Mouse (Mus musculus): ENCODE measurements around the gene Atp5f1. TPM values are rescaled to one million over a fixed set of nuclear protein-coding genes. Genes with fewer than 3 reads are reported as not detected.
"Not testable (repeated sequence)": the region's sequence is repeated elsewhere in the genome, so short reads cannot be mapped to it uniquely, and the experiment has no call there.

Atp5f1 gene
- polyA plus RNA-seq (2012; rRNA removed) = 139 and 148 TPM in 2 replicates

DNA sequence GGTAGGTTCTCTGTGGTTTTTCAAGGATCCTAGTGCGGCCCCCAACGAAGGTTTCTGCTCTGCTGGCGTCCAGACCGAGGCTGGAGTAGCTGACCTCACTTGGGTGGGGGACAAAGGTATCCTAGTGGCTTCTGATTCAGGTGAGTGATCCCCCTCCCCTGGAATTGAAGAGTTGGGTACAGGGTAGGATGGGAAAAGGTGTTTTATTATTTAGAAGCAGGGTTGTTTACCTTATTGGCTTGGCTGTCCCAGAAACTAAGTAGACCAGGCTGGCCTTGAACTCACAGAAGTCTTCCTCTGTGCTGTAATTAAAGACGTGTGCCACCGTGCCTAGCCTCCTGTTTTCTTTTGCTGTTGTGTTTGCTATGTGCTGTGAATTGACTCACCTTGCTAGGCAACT, at the start of gene Atp5f1:
Gene Atp5f1, minus strand, starts transcription at position 101 of the 400 bp plus-strand sequence.
- H3K4me1 ChIP-seq (replicated peaks; ENCODE audit: control insufficient read depth, insufficient read depth, low read length) = peaks cover 7% of the 10 kb centered on the region
- no peaks in the 10 kb centered on the region for H3K27me3 ChIP-seq (ENCODE audit: control insufficient read depth, insufficient read depth, low read length)
- H3K4me3 ChIP-seq (ENCODE audit: control insufficient read depth, insufficient read depth, low read length) = peak within 1 kb of the TSS; percentile 80
- no peak for DNase-seq
- TF ChIP-seq CTCF (IDR thresholded peaks at IDR 0.05; ENCODE audit: borderline replicate concordance, control insufficient read depth, extremely low read depth, insufficient read depth, low read length, poor library complexity) = no peak
- TF ChIP-seq POLR2A (IDR thresholded peaks at IDR 0.05; ENCODE audit: control insufficient read depth, extremely low read depth, insufficient read depth, low read length, poor library complexity) = no peak
- 18% methylated on average over 6 of the region's 6 CpGs for WGBS
- H3K36me3 ChIP-seq (ENCODE audit: control insufficient read depth, insufficient read depth, low read length) = peaks cover 22% of the 10 kb centered on the region
- peak within 1 kb of the TSS; percentile 69 for H3K27ac ChIP-seq (ENCODE audit: control insufficient read depth, insufficient read depth, low read length)

DNA sequence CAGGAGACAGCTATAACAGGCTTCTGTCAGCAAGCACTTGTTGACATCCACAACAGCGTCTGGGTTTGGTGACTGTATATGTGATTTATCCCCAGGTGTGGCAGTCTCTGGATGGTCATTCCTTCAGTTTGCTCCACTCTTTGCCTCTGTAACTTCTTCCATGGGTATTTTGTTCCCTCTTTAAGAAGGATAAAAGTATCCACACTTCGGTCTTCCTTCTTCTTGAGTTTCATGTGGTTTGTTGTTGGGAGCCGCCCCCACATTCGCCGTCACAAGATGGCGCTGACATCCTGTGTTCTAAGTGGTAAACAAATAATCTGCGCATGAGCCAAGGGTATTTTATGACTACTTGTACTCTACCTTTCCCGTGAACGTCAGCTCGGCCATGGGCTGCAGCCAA, 43.5 kb upstream of the Atp5f1 start:
- not testable (repeated sequence) for H3K36me3 ChIP-seq (ENCODE audit: control insufficient read depth, insufficient read depth, low read length); DNase-seq; H3K4me1 ChIP-seq (replicated peaks; ENCODE audit: control insufficient read depth, insufficient read depth, low read length); H3K27me3 ChIP-seq (ENCODE audit: control insufficient read depth, insufficient read depth, low read length)
- 70% methylated on average over 10 of the region's 10 CpGs for WGBS
- peak overlapping the region; percentile 32 for H3K4me3 ChIP-seq (ENCODE audit: control insufficient read depth, insufficient read depth, low read length)
- peak overlapping the region; percentile 85 for H3K27ac ChIP-seq (ENCODE audit: control insufficient read depth, insufficient read depth, low read length)

DNA sequence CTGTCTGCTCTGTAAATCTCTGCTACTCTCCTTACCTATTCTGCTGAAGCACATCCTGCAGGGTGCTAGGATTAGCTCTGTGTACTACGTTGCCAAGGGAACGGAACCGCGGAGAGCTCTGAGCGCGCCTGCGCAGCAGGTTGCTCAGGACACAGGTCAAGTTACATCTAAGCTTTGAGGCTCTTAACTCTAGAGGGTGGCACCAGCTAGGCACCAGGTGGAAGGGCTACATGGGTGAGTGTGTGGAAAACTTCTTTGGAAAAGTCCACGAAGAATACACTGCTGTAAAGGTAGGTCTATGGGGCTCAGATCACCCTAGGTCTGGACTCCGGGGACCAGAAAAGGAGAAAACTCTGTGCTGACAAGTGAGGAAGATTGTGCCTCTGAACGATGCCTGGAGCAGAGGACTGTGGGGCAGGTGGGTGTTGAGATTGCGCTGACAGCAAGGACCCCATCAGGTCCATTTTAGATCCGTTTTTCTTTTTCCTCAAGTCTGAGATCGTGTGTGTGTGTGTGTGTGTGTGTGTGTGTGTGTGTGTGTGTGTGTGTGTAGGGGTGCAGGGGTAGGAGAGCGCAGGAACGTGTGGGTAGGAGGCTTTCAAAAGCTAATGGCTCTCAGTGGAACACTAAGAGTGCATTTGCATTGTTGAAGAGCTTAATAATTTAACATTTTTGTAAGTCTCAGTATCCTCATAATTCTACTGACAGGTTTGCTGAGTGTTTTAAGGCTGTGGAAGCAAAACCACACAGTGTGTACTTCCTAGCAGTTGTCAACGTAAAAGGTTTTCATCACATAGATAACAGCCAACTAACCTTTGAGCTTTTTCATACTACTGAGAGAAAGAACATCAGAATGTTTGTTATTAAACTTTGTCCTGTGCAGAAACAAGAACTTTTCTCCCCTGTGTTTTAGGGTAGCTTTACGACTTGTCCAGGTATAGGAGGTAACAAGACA, 41.8 kb upstream of the Atp5f1 start:
- Histone ChIP-seq H3K4me3 (ENCODE audit: control insufficient read depth, insufficient read depth, low read length) (0 out of 2 replicates have a peak overlapping the region, but pooled peaks have one; percentile 12), H3K27ac (ENCODE audit: control insufficient read depth, insufficient read depth, low read length) (0 out of 2 replicates have a peak overlapping the region, but pooled peaks have one; percentile 17), H3K4me1 (replicated peaks; ENCODE audit: control insufficient read depth, insufficient read depth, low read length) (peaks cover 9% of the 10 kb centered on the region; the same call in 1 of the 2 replicates), H3K27me3 (ENCODE audit: control insufficient read depth, insufficient read depth, low read length) (no peaks in the 10 kb centered on the region), H3K36me3 (ENCODE audit: control insufficient read depth, insufficient read depth, low read length) (no peaks in the 10 kb centered on the region)
- TF ChIP-seq POLR2A (IDR thresholded peaks at IDR 0.05; ENCODE audit: control insufficient read depth, extremely low read depth, insufficient read depth, low read length, poor library complexity) (no peak), CTCF (IDR thresholded peaks at IDR 0.05; ENCODE audit: borderline replicate concordance, control insufficient read depth, extremely low read depth, insufficient read depth, low read length, poor library complexity) (no peak)
- WGBS = 16% methylated on average over 17 of the region's 17 CpGs
- peak; percentile 21 for DNase-seq

DNA sequence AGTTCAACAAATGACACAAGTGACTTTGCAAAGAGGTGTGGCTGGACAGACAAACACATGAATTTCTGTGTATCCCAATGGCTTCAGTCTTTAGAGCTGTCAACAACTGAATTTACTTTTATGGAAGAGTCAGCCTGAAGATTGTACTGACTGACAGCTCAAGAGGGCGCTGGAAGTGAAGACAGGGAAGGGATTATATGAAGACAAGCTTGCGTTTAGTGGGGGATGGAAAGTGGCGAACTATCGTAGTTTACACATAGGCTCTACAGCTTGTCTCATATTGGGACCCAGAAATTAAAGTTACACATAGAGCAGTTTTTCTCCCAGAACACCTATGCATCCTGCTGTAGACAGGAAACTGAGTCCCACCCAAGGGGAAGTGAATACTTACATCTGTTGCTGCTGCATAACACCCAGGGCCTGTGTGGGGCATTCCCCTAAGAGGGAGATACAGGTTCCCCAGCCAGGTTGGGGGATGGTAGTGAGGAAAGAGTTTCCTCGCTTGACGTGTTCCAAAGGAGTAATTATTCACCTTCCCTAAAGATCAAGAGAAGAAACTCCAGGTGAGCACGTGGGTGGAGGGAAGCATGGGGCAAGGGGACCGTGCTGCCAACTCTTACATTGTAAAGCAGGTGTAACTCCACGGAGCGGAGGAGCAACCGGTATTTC, 40.9 kb upstream of the Atp5f1 start:
- H3K4me1 ChIP-seq (replicated peaks; ENCODE audit: control insufficient read depth, insufficient read depth, low read length) = peaks cover 9% of the 10 kb centered on the region; the same call in 1 of the 2 replicates
- DNase-seq = no peak
- no peak overlapping the region for H3K4me3 ChIP-seq (ENCODE audit: control insufficient read depth, insufficient read depth, low read length)
- no peaks in the 10 kb centered on the region for H3K36me3 ChIP-seq (ENCODE audit: control insufficient read depth, insufficient read depth, low read length)
- no peaks in the 10 kb centered on the region for H3K27me3 ChIP-seq (ENCODE audit: control insufficient read depth, insufficient read depth, low read length)
- WGBS = 33% methylated on average over 11 of the region's 11 CpGs
- no peak for TF ChIP-seq POLR2A (IDR thresholded peaks at IDR 0.05; ENCODE audit: control insufficient read depth, extremely low read depth, insufficient read depth, low read length, poor library complexity)
- TF ChIP-seq CTCF (IDR thresholded peaks at IDR 0.05; ENCODE audit: borderline replicate concordance, control insufficient read depth, extremely low read depth, insufficient read depth, low read length, poor library complexity) = no peak
- no peak overlapping the region for H3K27ac ChIP-seq (ENCODE audit: control insufficient read depth, insufficient read depth, low read length)

DNA sequence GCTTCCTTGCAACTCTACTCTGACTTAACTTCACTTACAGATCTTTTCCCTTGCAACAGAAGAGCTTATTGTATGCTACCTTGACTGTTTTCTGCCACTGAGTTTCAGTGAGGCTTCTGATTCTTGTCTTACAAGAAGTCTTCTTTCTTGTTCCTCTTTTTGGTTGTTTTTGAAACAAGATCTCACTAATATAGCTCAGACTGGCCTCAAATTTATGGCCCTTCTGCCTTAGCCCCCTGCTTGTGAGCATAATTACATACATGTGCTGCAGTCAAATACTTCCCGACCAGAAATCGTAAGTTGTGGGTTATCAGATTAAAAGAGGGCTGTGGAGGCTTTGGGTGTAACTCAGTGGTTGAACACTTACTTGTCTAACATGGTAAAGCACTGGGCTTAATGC, 34.8 kb upstream of the Atp5f1 start:
- TF ChIP-seq POLR2A (IDR thresholded peaks at IDR 0.05; ENCODE audit: control insufficient read depth, extremely low read depth, insufficient read depth, low read length, poor library complexity) = no peak
- no peak for TF ChIP-seq CTCF (IDR thresholded peaks at IDR 0.05; ENCODE audit: borderline replicate concordance, control insufficient read depth, extremely low read depth, insufficient read depth, low read length, poor library complexity)
- Histone ChIP-seq H3K4me3 (ENCODE audit: control insufficient read depth, insufficient read depth, low read length) (no peak overlapping the region), H3K27me3 (ENCODE audit: control insufficient read depth, insufficient read depth, low read length) (no peaks in the 10 kb centered on the region), H3K27ac (ENCODE audit: control insufficient read depth, insufficient read depth, low read length) (no peak overlapping the region), H3K36me3 (ENCODE audit: control insufficient read depth, insufficient read depth, low read length) (no peaks in the 10 kb centered on the region), H3K4me1 (replicated peaks; ENCODE audit: control insufficient read depth, insufficient read depth, low read length) (no peaks in the 10 kb centered on the region)
- 20% methylated on average over 2 of the region's 2 CpGs for WGBS
- DNase-seq = no peak

DNA sequence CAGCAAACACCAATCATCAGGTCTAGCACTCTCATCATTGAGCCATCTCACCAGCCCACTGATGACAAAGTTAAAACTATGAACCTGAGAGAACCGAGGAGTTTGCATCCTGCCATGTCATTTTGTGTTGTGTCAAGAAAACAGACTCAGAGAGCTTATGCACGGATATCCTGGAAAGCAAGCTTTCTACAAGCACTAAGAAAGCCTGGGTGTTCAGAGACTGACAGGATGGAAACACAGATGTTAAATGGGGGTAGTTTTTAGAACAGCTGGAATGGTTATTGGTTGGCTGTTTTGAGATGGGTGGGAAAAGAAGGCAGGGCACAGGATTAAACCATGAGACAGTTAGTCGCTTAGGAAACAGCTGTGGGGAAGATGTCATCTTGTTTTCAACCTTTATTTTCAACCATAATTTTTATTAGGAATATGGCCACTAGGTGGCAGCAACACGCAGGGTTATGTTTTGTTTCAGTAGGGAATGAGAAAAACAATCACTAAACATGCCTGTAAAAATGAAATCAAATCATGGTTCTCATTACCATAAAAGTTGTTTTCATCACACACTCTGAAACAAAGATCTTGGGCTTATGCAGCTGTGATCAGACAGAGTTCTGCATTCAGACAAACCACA, 31.9 kb upstream of the Atp5f1 start:
- Histone ChIP-seq H3K4me1 (replicated peaks; ENCODE audit: control insufficient read depth, insufficient read depth, low read length) (no peaks in the 10 kb centered on the region), H3K36me3 (ENCODE audit: control insufficient read depth, insufficient read depth, low read length) (no peaks in the 10 kb centered on the region), H3K4me3 (ENCODE audit: control insufficient read depth, insufficient read depth, low read length) (no peak overlapping the region), H3K27me3 (ENCODE audit: control insufficient read depth, insufficient read depth, low read length) (no peaks in the 10 kb centered on the region), H3K27ac (ENCODE audit: control insufficient read depth, insufficient read depth, low read length) (no peak overlapping the region)
- TF ChIP-seq CTCF (IDR thresholded peaks at IDR 0.05; ENCODE audit: borderline replicate concordance, control insufficient read depth, extremely low read depth, insufficient read depth, low read length, poor library complexity) (no peak), POLR2A (IDR thresholded peaks at IDR 0.05; ENCODE audit: control insufficient read depth, extremely low read depth, insufficient read depth, low read length, poor library complexity) (no peak)
- 11% methylated on average over 4 of the region's 4 CpGs for WGBS
- DNase-seq = peak; percentile 51

DNA sequence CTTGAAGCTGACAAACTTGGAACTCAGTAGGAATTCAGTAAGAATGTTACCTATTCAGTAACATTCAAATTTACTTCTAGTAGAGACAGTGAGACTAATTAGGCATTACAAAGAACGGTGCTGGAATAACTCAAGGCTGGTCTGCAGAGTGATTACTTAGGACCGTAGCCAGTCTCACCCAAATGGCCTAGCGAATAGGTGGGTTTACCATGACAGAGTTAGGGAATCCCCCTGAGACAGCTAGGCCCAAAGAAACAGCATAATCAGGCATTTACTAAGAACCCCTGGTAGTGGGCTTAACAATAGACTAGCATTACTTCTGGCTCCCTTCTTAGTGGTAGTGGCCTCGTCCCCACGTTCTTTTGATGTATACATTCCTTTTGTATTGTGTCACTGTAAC, 29.7 kb upstream of the Atp5f1 start:
- H3K27me3 ChIP-seq (ENCODE audit: control insufficient read depth, insufficient read depth, low read length); DNase-seq; H3K27ac ChIP-seq (ENCODE audit: control insufficient read depth, insufficient read depth, low read length); H3K4me3 ChIP-seq (ENCODE audit: control insufficient read depth, insufficient read depth, low read length); H3K36me3 ChIP-seq (ENCODE audit: control insufficient read depth, insufficient read depth, low read length); H3K4me1 ChIP-seq (replicated peaks; ENCODE audit: control insufficient read depth, insufficient read depth, low read length): not testable (repeated sequence)
- 95% methylated on average over 5 of the region's 5 CpGs for WGBS
